Mouse (Mus musculus) erythroblast, embryonic 14.5 days (primary cell): ENCODE data around the gene Atp1a3. TPM values are rescaled to one million over a fixed set of nuclear protein-coding genes. Genes with fewer than 3 reads are reported as not detected.

Experiments used
- H3K27me3 ChIP-seq: 2 replicates; pipeline ENCODE4 v1.6.1; 2012; ENCODE audit warnings: inconsistent platforms; ENCODE audit not compliant: control insufficient read depth
- H3K36me3 ChIP-seq: 2 replicates; pipeline ENCODE4 v1.6.1; 2012; ENCODE audit warnings: mild to moderate bottlenecking, inconsistent platforms; ENCODE audit not compliant: control insufficient read depth
- H3K4me1 ChIP-seq: 2 replicates; pipeline ENCODE4 v1.6.1; 2012; ENCODE audit warnings: inconsistent platforms; ENCODE audit not compliant: control insufficient read depth
- H3K4me3 ChIP-seq: replicated peaks from 2 replicates; pipeline ENCODE3; 2012; ENCODE audit warnings: moderate library complexity, mild to moderate bottlenecking, inconsistent platforms
- H3K9me3 ChIP-seq: 2 replicates; pipeline ENCODE4 v1.6.1; 2012; ENCODE audit warnings: low read length, inconsistent platforms, mixed read lengths; ENCODE audit not compliant: control insufficient read depth
- GATA1 ChIP-seq: IDR thresholded peaks from 2 replicates; pipeline ENCODE4 v1.6.1; 2012; ENCODE audit warnings: low read length, inconsistent platforms, mixed read lengths
- TAL1 ChIP-seq: IDR thresholded peaks from 3 replicates; pipeline ENCODE4 v1.6.1; 2012; ENCODE audit warnings: low read length, inconsistent platforms, mixed read lengths
- polyA plus RNA-seq: library from polyadenylated mRNA; stranded (reverse); fragments of >175 nt; gene quantifications from 2 replicates; pipeline ENCODE4 v1.2.3, GENCODE M21; 2012

Gene Atp1a3
- polyA plus RNA-seq, 1 experiment = 0.10 TPM

GRCm38 (mm10) chr7:25006586-25007364 lies 1.0 kb upstream of the Atp1a3 start:
- Histone ChIP-seq H3K36me3 (no peaks in the 10 kb centered on the region), H3K27me3 (peaks cover 82% of the 10 kb centered on the region), H3K4me1 (peaks cover 4% of the 10 kb centered on the region), H3K9me3 (no peaks in the 10 kb centered on the region), H3K4me3 (no peak overlapping the region)
- TF ChIP-seq GATA1 (no peak), TAL1 (no peak)

GRCm38 (mm10) chr7:25006171-25006570 lies 413 bp upstream of the Atp1a3 start:
- H3K36me3 ChIP-seq = no peaks in the 10 kb centered on the region
- TF ChIP-seq GATA1 (no peak), TAL1 (no peak)
- no peak overlapping the region for H3K4me3 ChIP-seq
- H3K9me3 ChIP-seq = no peaks in the 10 kb centered on the region
- peaks cover 4% of the 10 kb centered on the region for H3K4me1 ChIP-seq
- H3K27me3 ChIP-seq = peaks cover 76% of the 10 kb centered on the region

- TF ChIP-seq GATA1 (no peak), TAL1 (no peak)
- Histone ChIP-seq H3K4me1 (no peaks in the 10 kb centered on the region), H3K27me3 (peaks cover 62% of the 10 kb centered on the region), H3K9me3 (no peaks in the 10 kb centered on the region), H3K4me3 (no peak overlapping the region), H3K36me3 (no peaks in the 10 kb centered on the region)
These were observed 952 bp downstream of the Atp1a3 start for GRCm38 (mm10) chr7:25004806-25005205.

GRCm38 (mm10) chr7:25003820-25004388 lies 1.9 kb downstream of the Atp1a3 start:
- H3K9me3 ChIP-seq = no peaks in the 10 kb centered on the region
- no peaks in the 10 kb centered on the region for H3K36me3 ChIP-seq
- H3K27me3 ChIP-seq = peaks cover 53% of the 10 kb centered on the region
- H3K4me1 ChIP-seq = no peaks in the 10 kb centered on the region
- no peak overlapping the region for H3K4me3 ChIP-seq
- TF ChIP-seq TAL1 (no peak), GATA1 (no peak)

- H3K9me3 ChIP-seq = no peaks in the 10 kb centered on the region
- H3K4me1 ChIP-seq = no peaks in the 10 kb centered on the region
- TF ChIP-seq TAL1 (no peak), GATA1 (no peak)
- H3K36me3 ChIP-seq = no peaks in the 10 kb centered on the region
- H3K4me3 ChIP-seq = no peak overlapping the region
- peaks cover 47% of the 10 kb centered on the region for H3K27me3 ChIP-seq
These were observed 2.5 kb downstream of the Atp1a3 start for GRCm38 (mm10) chr7:25003291-25003690.

GRCm38 (mm10) chr7:25000711-25001110 lies 5.0 kb downstream of the Atp1a3 start:
- Histone ChIP-seq H3K4me1 (no peaks in the 10 kb centered on the region), H3K4me3 (no peak overlapping the region), H3K9me3 (no peaks in the 10 kb centered on the region), H3K27me3 (peaks cover 21% of the 10 kb centered on the region), H3K36me3 (no peaks in the 10 kb centered on the region)
- TF ChIP-seq GATA1 = no peak
- no peak for TF ChIP-seq TAL1

- peaks cover 16% of the 10 kb centered on the region for H3K27me3 ChIP-seq
- TF ChIP-seq TAL1 (no peak), GATA1 (no peak)
These were observed 5.5 kb downstream of the Atp1a3 start for GRCm38 (mm10) chr7:25000211-25000610.

GRCm38 (mm10) chr7:24993081-24993480 lies 12.7 kb downstream of the Atp1a3 start:
- H3K9me3 ChIP-seq = no peaks in the 10 kb centered on the region
- H3K36me3 ChIP-seq = no peaks in the 10 kb centered on the region
- no peaks in the 10 kb centered on the region for H3K4me1 ChIP-seq
- peaks cover 5% of the 10 kb centered on the region for H3K27me3 ChIP-seq
- no peak overlapping the region for H3K4me3 ChIP-seq
- TF ChIP-seq TAL1 = no peak
- no peak for TF ChIP-seq GATA1

More at GRCm38 (mm10) chr7:25000211-25000610, 5.5 kb downstream of the Atp1a3 start:
- Histone ChIP-seq H3K9me3 (no peaks in the 10 kb centered on the region), H3K4me3 (no peak overlapping the region), H3K4me1 (no peaks in the 10 kb centered on the region), H3K36me3 (no peaks in the 10 kb centered on the region)

- no peaks in the 10 kb centered on the region for H3K36me3 ChIP-seq
- peaks cover 5% of the 10 kb centered on the region for H3K27me3 ChIP-seq
- H3K9me3 ChIP-seq = no peaks in the 10 kb centered on the region
- TF ChIP-seq TAL1 (no peak), GATA1 (no peak)
- no peaks in the 10 kb centered on the region for H3K4me1 ChIP-seq
- H3K4me3 ChIP-seq = no peak overlapping the region
These were observed 15.3 kb downstream of the Atp1a3 start for GRCm38 (mm10) chr7:24990478-24990877.
